ENCODE assay signal across 16 mouse cellular contexts in genomic region chr7:48917463-48917862, GRCm38 (mm10). TPM values are rescaled to one million over a fixed set of nuclear protein-coding genes. Genes with fewer than 3 reads are reported as not detected.
DNase-seq lines count a peak whose midpoint lies in the region; ATAC-seq and TF ChIP-seq lines count a peak whose summit lies in the region.
"Had no signal": no experiment of that assay in that cellular context is flagged by ENCODE, and none has a peak within 500 bp of the region (broad histone marks: within the 10 kb centered on the region; RNA-seq: fewer than 3 reads in every experiment).

No protein-coding gene starts in this region.

- H3K36me3 ChIP-seq in heart, embryonic 11.5 days (ENCODE audit: control insufficient read depth, insufficient read depth, low read length), result no peaks in the 10 kb centered on the region
- H3K36me3 ChIP-seq in heart, adult 2 months (ENCODE audit: control insufficient read depth, insufficient read depth, low read length), result no peaks in the 10 kb centered on the region
- H3K36me3 ChIP-seq in lung, embryonic 14.5 days (ENCODE audit: insufficient read depth), result no peaks in the 10 kb centered on the region
- no peaks in the 10 kb centered on the region for H3K36me3 ChIP-seq in stomach, postnatal 0 days (ENCODE audit: control insufficient read depth, insufficient read depth, low read length)
- H3K36me3 ChIP-seq: forebrain, embryonic 15.5 days; kidney, embryonic 15.5 days; liver, embryonic 13.5 days had no signal

- H3K4me3 ChIP-seq in heart, embryonic 11.5 days (ENCODE audit: low read depth, low read length), result no peak overlapping the region
- no peak overlapping the region for H3K4me3 ChIP-seq in heart, adult 2 months
- H3K4me3 ChIP-seq in lung, embryonic 14.5 days (ENCODE audit: low read depth, low read length), result no peak overlapping the region
- no peak overlapping the region for H3K4me3 ChIP-seq in stomach, postnatal 0 days (ENCODE audit: low read depth, low read length)
- H3K4me3 ChIP-seq: forebrain, embryonic 15.5 days; gastrocnemius, adult 2 months; kidney, embryonic 15.5 days; liver, embryonic 13.5 days had no signal

- peaks cover 5% of the 10 kb centered on the region; the same call in 1 of the 2 replicates for H3K4me1 ChIP-seq in heart, embryonic 11.5 days (ENCODE audit: control insufficient read depth, insufficient read depth, low read length)
- H3K4me1 ChIP-seq in heart, adult 2 months (ENCODE audit: control insufficient read depth, insufficient read depth, low read length), result no peaks in the 10 kb centered on the region; the same call in 1 of the 2 replicates
- H3K4me1 ChIP-seq in lung, embryonic 14.5 days (ENCODE audit: insufficient read depth), result 0 out of 2 replicates have a peak, but pooled peaks cover 6% of the 10 kb centered on the region
- H3K4me1 ChIP-seq in stomach, postnatal 0 days (replicated peaks; ENCODE audit: control insufficient read depth, insufficient read depth), result no peaks in the 10 kb centered on the region
- H3K4me1 ChIP-seq: liver, embryonic 13.5 days had no signal

- H3K4me2 ChIP-seq in heart, embryonic 11.5 days, result no peak overlapping the region; the same call in 1 of the 2 replicates
- H3K4me2 ChIP-seq in lung, embryonic 14.5 days, result no peak overlapping the region
- no peak overlapping the region for H3K4me2 ChIP-seq in stomach, postnatal 0 days (replicated peaks; ENCODE audit: low read depth)
- H3K4me2 ChIP-seq: forebrain, embryonic 15.5 days; kidney, embryonic 15.5 days; liver, embryonic 13.5 days had no signal

- H3K9ac ChIP-seq in heart, embryonic 11.5 days (ENCODE audit: low read depth, low read length), result no peak overlapping the region
- H3K9ac ChIP-seq in heart, adult 2 months (ENCODE audit: low read depth, low read length), result no peak overlapping the region
- no peak overlapping the region for H3K9ac ChIP-seq in lung, embryonic 14.5 days
- no peak overlapping the region for H3K9ac ChIP-seq in stomach, postnatal 0 days (ENCODE audit: low read length)
- H3K9ac ChIP-seq: forebrain, embryonic 15.5 days; kidney, embryonic 15.5 days; liver, embryonic 13.5 days had no signal

- H3K27me3 ChIP-seq in heart, embryonic 11.5 days (ENCODE audit: control insufficient read depth, insufficient read depth, low read length), result no peaks in the 10 kb centered on the region
- no peaks in the 10 kb centered on the region for H3K27me3 ChIP-seq in heart, adult 2 months (ENCODE audit: control insufficient read depth, insufficient read depth, low read length)
- H3K27me3 ChIP-seq in lung, embryonic 14.5 days (ENCODE audit: insufficient read depth, low read length), result no peaks in the 10 kb centered on the region
- H3K27me3 ChIP-seq in stomach, postnatal 0 days (ENCODE audit: control insufficient read depth, insufficient read depth, low read length), result no peaks in the 10 kb centered on the region
- H3K27me3 ChIP-seq: kidney, embryonic 15.5 days had no signal

- WGBS in heart, embryonic 11.5 days (ENCODE audit: insufficient replicate concordance), result 17% methylated on average over 5 of the region's 5 CpGs
- 22% methylated on average over 5 of the region's 5 CpGs for WGBS in heart, adult 2 months
- 23% methylated on average over 5 of the region's 5 CpGs for WGBS in lung, embryonic 14.5 days
- WGBS in stomach, postnatal 0 days, result 24% methylated on average over 5 of the region's 5 CpGs

- H3K27ac ChIP-seq in heart, embryonic 11.5 days (ENCODE audit: low read depth, low read length), result peak overlapping the region; percentile 50; the same call in 1 of the 2 replicates
- H3K27ac ChIP-seq in heart, adult 2 months, result no peak overlapping the region
- H3K27ac ChIP-seq in lung, embryonic 14.5 days (ENCODE audit: low read depth), result no peak overlapping the region
- no peak overlapping the region for H3K27ac ChIP-seq in stomach, postnatal 0 days (replicated peaks)
- H3K27ac ChIP-seq: forebrain, embryonic 15.5 days; gastrocnemius, adult 2 months; kidney, embryonic 15.5 days; liver, embryonic 13.5 days had no signal

- H3K79me2 ChIP-seq in heart, adult 2 months (replicated peaks; ENCODE audit: control insufficient read depth, insufficient read depth, low read length), result no peaks in the 10 kb centered on the region

- DNase-seq in heart, adult 2 months, result no peak
- DNase-seq in lung, embryonic 14.5 days, result peak; percentile 42
- DNase-seq in lung, postnatal 14 days, result no peak
- DNase-seq in ZHBTc4 (ENCODE audit: low read depth, low spot score), result peak; percentile 23
- no peak for DNase-seq in stomach, postnatal 0 days (ENCODE audit: low spot score)
- DNase-seq in yolk sac, embryonic 10.5 days (ENCODE audit: low spot score), result no peak
- no peak for DNase-seq in frontal cortex, adult 2 months (ENCODE audit: extremely low spot score in 1 of 2, low spot score in 1 of 2)
- DNase-seq: cerebellum, adult 11-12 months; gastrocnemius, adult 2 months; left cerebral cortex, postnatal 4 days; liver, embryonic 13.5 days; thymus, adult 18-20 months had no signal

- ATAC-seq in heart, embryonic 11.5 days (replicated peaks; ENCODE audit: insufficient number of reproducible peaks, low FRiP score, low TSS enrichment), result no peak; the same call in 1 of the 2 replicates
- ATAC-seq in lung, embryonic 14.5 days (ENCODE audit: insufficient read depth), result no peak
- 0 out of 2 replicates have a peak, but pooled peaks have one; percentile 21 for ATAC-seq in stomach, postnatal 0 days (ENCODE audit: low FRiP score, low TSS enrichment)
- ATAC-seq: forebrain, embryonic 15.5 days; inflammation-experienced regulatory T-cells, adult 6 months had no signal

- TF ChIP-seq EP300 in heart, adult 2 months (IDR thresholded peaks at IDR 0.05; ENCODE audit: insufficient read depth, low read depth, low read length), result no peak
- TF ChIP-seq EP300 in stomach, postnatal 0 days (optimal IDR thresholded peaks at IDR 0.05), result no peak

- TF ChIP-seq POLR2A in heart, adult 2 months (IDR thresholded peaks at IDR 0.05; ENCODE audit: insufficient read depth, low read depth, low read length), result no peak

- no peaks in the 10 kb centered on the region for H3K9me3 ChIP-seq in heart, embryonic 11.5 days (replicated peaks; ENCODE audit: control insufficient read depth, low read length)
- no peaks in the 10 kb centered on the region for H3K9me3 ChIP-seq in lung, embryonic 14.5 days (ENCODE audit: low read depth, low read length)
- no peaks in the 10 kb centered on the region for H3K9me3 ChIP-seq in stomach, postnatal 0 days (ENCODE audit: control insufficient read depth, low read length)
- H3K9me3 ChIP-seq: forebrain, embryonic 15.5 days; kidney, embryonic 15.5 days; liver, embryonic 13.5 days had no signal

- no peak for TF ChIP-seq CTCF in heart, adult 2 months (IDR thresholded peaks at IDR 0.05)
- no peak for TF ChIP-seq CTCF in lung, embryonic 14.5 days (IDR thresholded peaks at IDR 0.05; ENCODE audit: low read depth)
- TF ChIP-seq CTCF in stomach, postnatal 0 days (IDR thresholded peaks at IDR 0.05; ENCODE audit: low read depth), result 0 out of 2 replicates have a peak, but pooled peaks have one; percentile 9

- intact Hi-C loops in heart, adult 2 months (cut with DNase I), result no loop called here

RNA-seq across cellular contexts. Expression of gene Nav2, which starts 8.9 kb away (rescaled TPM):
- 22.4 and 32.2 TPM in 2 replicates for polyA plus RNA-seq in heart, embryonic 11.5 days (2014; fragmentation: Nextera tagmentation; extraction: Ambion mirVana)
- total RNA-seq in heart, adult 2 months (2021), result 10 to 100 TPM; 34.4 to 49.9 TPM
- 20.4 and 24.2 TPM in 2 replicates for polyA plus RNA-seq in heart, adult 2 months (2012; rRNA removed)
- 19.7 and 20.2 TPM in 2 replicates for polyA plus RNA-seq in lung, embryonic 14.5 days (2014; fragmentation: Nextera tagmentation; extraction: Ambion mirVana)
- polyA plus RNA-seq in stomach, postnatal 0 days (2015; fragmentation: Nextera tagmentation; extraction: Ambion mirVana), result 6.0 TPM in 2 replicates
- polyA plus RNA-seq in frontal cortex, adult 2 months (2012; rRNA removed), result 48.9 and 49.2 TPM in 2 replicates

RNA-seq across cellular contexts. Expression of gene E2f8, which starts 36.1 kb away (rescaled TPM):
- 20.7 and 22.7 TPM in 2 replicates for polyA plus RNA-seq in heart, embryonic 11.5 days (2014; fragmentation: Nextera tagmentation; extraction: Ambion mirVana)
- 1 to 10 TPM; 1.3 to 1.6 TPM for total RNA-seq in heart, adult 2 months (2021)
- 0.23 and 0.31 TPM in 2 replicates for polyA plus RNA-seq in heart, adult 2 months (2012; rRNA removed)
- polyA plus RNA-seq in lung, embryonic 14.5 days (2014; fragmentation: Nextera tagmentation; extraction: Ambion mirVana), result 26.0 and 27.8 TPM in 2 replicates
- polyA plus RNA-seq in stomach, postnatal 0 days (2015; fragmentation: Nextera tagmentation; extraction: Ambion mirVana), result 4.5 and 5.0 TPM in 2 replicates
- polyA plus RNA-seq in frontal cortex, adult 2 months (2012; rRNA removed), result 0.52 and 0.71 TPM in 2 replicates
- total RNA-seq: gastrocnemius, adult 2 months had no signal

Comparison
In these comparisons a context has a peak if more than half of its experiments do, and no peak if none do; other contexts are left out.
1. DNase-seq: peak in lung, embryonic 14.5 days (single experiment) and ZHBTc4 (single experiment); none in heart, adult 2 months (0 of 2), lung, postnatal 14 days (single experiment), stomach, postnatal 0 days (single experiment), yolk sac, embryonic 10.5 days (single experiment) and frontal cortex, adult 2 months (0 of 2).